Mouse (Mus musculus) heart, postnatal 0 days (tissue): ENCODE measurements at regions not wholly inside any gene's neighbourhood (a gene's known extent, or its start where the extent isn't known, plus 50 kb on each side); places are given as distances from the start of the nearest gene placed in this dataset.

Experiments
- ATAC-seq: fragments of 200-750 bp; cut with Nextera tagmentation; 2 replicates; pipeline ENCODE4 v1.8.0; 2017; ENCODE audit warnings: low read depth, moderate number of reproducible peaks, moderate library complexity; ENCODE audit not compliant: insufficient read depth
- DNase-seq: peaks from one replicate; pipeline ENCODE4 v3.0.0-alpha.2; 2016; ENCODE audit warnings: low spot score
- H3K27ac ChIP-seq: fragments of 300-500 bp; sonication (generic); 2 replicates; pipeline ENCODE4 v1.5.1; 2014; ENCODE audit warnings: low read depth, mild to moderate bottlenecking
- H3K27me3 ChIP-seq: fragments of 300-500 bp; sonication (generic); 2 replicates; pipeline ENCODE4 v1.6.1; 2014; ENCODE audit warnings: low read length, mixed read lengths; ENCODE audit not compliant: control insufficient read depth, insufficient read depth
- H3K36me3 ChIP-seq: fragments of 300-500 bp; sonication (generic); replicated peaks from 2 replicates; pipeline ENCODE4 v1.6.1; 2014; ENCODE audit warnings: low read length, mixed read lengths; ENCODE audit not compliant: control insufficient read depth, insufficient read depth
- H3K4me1 ChIP-seq: fragments of 300-500 bp; sonication (generic); 2 replicates; pipeline ENCODE4 v1.6.1; 2014; ENCODE audit warnings: antibody characterized with exemption; ENCODE audit not compliant: control insufficient read depth, insufficient read depth
- H3K4me2 ChIP-seq: fragments of 300-500 bp; sonication (generic); 2 replicates; pipeline ENCODE4 v1.6.1; 2014; ENCODE audit warnings: low read depth, mild to moderate bottlenecking, low read length, moderate library complexity
- H3K4me3 ChIP-seq: fragments of 300-500 bp; sonication (generic); 2 replicates; pipeline ENCODE4 v1.5.1; 2014; ENCODE audit warnings: low read depth, low read length
- H3K9ac ChIP-seq: fragments of 300-500 bp; sonication (generic); replicated peaks from 2 replicates; pipeline ENCODE4 v1.6.1; 2014; ENCODE audit warnings: low read depth, low read length, mixed read lengths
- H3K9me3 ChIP-seq: fragments of 300-500 bp; sonication (generic); replicated peaks from 2 replicates; pipeline ENCODE4 v1.6.1; 2016; ENCODE audit warnings: low read length; ENCODE audit not compliant: control insufficient read depth
- CTCF ChIP-seq: IDR thresholded peaks from 2 replicates; pipeline ENCODE4 v1.5.1; 2016; ENCODE audit warnings: antibody characterized with exemption, control low read depth, low read depth
- EP300 ChIP-seq: IDR thresholded peaks from 2 replicates; pipeline ENCODE4 v1.6.1; 2016; ENCODE audit warnings: antibody characterized with exemption, low read depth
- WGBS: fragments of 180-500 bp; shearing (Covaris S2); extraction: QIAGEN DNeasy Blood & Tissue Kit; methylation state at CpG from one replicate; pipeline ENCODE4 v1.1.7; 2014; 5-methylcytosine and 5-hydroxymethylcytosine counted together

DNA sequence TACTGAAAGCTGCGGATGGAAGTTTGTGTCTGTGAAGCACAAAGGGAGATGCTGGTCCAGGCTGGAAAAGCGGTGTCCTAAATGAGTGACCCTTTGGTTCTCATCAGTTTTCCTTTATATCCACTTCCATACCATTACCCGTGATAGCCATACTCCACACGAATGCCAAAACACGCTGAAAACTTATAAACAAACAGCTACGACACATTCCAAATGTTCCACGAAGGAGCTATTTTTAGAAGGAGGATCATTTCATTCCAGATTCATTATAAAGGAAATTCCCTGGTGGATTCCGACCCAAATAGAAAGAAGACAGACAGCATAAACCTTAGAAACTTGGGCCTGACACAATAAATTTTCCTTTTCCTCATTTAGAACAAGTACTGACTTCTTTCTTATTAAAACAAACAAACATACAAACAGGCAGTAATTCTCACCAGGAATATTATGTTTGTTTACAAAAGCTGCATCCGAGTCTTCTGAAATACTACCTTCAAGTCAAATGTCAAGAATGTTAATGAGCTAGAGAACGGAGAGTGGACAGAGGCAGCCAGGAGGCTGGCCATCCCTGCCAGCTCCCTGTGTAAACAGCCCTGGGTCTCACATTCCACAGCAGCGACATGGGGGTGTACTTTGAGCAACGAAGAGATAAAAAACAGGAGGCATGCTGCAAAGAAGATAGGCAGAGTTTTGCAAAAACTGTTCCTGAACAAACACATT, 96.4 kb upstream of the Cdc42ep3 start:
- no peaks in the 10 kb centered on the region for H3K36me3 ChIP-seq
- peak; percentile 51 for DNase-seq
- TF ChIP-seq EP300 = no peak
- TF ChIP-seq CTCF = no peak
- H3K9ac ChIP-seq = peak overlapping the region; percentile 30
- H3K27ac ChIP-seq = peak overlapping the region; percentile 75
- 13% methylated on average over 12 of the region's 12 CpGs for WGBS
- peaks cover 5% of the 10 kb centered on the region; the same call in 1 of the 2 replicates for H3K4me1 ChIP-seq
- peak overlapping the region; percentile 56 for H3K4me2 ChIP-seq
- ATAC-seq = peak; percentile 79
- peak overlapping the region; percentile 37 for H3K4me3 ChIP-seq
- no peaks in the 10 kb centered on the region for H3K9me3 ChIP-seq
- no peaks in the 10 kb centered on the region for H3K27me3 ChIP-seq

DNA sequence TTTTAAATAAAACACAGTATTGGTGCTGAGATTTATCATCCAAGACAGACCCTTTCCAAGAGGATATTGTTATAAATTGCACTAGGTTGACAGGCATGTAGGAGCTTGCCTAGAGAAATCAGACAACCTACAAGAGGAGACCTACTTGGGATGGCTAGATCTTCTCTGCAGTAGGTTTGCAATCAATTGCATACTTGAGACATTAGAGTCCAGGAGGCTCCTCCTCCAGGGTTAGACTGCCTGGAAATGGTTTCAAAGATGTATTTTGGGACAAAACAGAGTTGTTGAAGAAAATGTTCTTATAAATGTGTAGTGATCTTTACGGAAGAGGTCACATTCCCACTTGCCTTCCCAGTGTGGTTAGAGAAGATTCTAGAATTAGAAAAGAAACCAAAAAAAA, 98.9 kb upstream of the Cdc42ep3 start:
- no peak for ATAC-seq
- H3K36me3 ChIP-seq = no peaks in the 10 kb centered on the region

DNA sequence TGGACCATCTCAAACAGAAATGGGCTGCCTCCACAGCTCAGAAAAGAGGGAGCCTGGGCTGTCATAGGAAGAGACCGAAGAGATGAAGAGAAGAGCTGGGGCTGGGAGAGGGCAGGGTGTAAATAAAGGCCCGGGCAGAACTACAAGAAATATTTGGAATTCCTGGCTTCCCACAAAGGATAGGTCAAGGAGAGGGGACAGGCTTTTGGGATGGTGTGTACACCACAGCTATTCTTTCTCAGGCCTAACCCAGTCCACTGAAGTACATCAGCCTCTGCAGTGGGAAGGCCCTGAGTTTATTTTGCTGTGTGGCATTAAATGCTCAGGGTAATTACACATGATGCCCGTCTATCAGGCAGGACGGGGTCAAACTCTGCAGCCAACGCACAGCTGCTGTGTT, 99.6 kb upstream of the Cdc42ep3 start:
- Histone ChIP-seq H3K27me3 (no peaks in the 10 kb centered on the region), H3K9me3 (no peaks in the 10 kb centered on the region), H3K36me3 (no peaks in the 10 kb centered on the region), H3K27ac (no peak overlapping the region; the same call in 1 of the 2 replicates), H3K4me1 (peaks cover 5% of the 10 kb centered on the region; the same call in 1 of the 2 replicates), H3K4me2 (no peak overlapping the region), H3K4me3 (no peak overlapping the region), H3K9ac (no peak overlapping the region)
- no peak for TF ChIP-seq EP300
- TF ChIP-seq CTCF = no peak
- ATAC-seq = no peak
- peak; percentile 20 for DNase-seq
- WGBS = 45% methylated on average over 5 of the region's 5 CpGs

More for the DNA sequence above, 98.9 kb upstream of the Cdc42ep3 start:
- Histone ChIP-seq H3K9me3 (no peaks in the 10 kb centered on the region), H3K27me3 (no peaks in the 10 kb centered on the region), H3K4me3 (no peak overlapping the region), H3K9ac (no peak overlapping the region), H3K4me2 (no peak overlapping the region), H3K4me1 (peaks cover 5% of the 10 kb centered on the region; the same call in 1 of the 2 replicates), H3K27ac (no peak overlapping the region)
- 94% methylated on average over 1 of the region's 1 CpGs for WGBS
- no peak for TF ChIP-seq CTCF
- TF ChIP-seq EP300 = no peak
- no peak for DNase-seq

DNA sequence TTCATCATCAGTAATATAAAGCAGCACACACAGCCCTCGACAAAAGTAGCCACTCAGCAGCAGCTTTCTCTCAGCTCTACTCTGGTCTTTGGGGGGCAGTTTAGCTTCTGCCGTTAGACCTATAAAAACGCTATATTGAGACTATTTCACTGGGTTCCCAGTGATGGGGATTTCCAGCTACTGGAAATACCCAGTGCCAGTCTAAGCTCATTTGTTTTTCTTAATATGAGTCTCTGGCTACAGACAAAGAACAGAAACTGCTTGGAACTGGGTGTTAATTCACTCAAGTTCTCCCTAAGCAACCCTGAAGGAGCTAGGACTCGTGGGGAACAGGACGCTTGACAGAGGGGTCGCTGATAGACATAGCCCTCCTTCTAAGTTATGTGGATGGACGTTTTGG, 100.3 kb upstream of the Cdc42ep3 start:
- Histone ChIP-seq H3K4me1 (peaks cover 5% of the 10 kb centered on the region; the same call in 1 of the 2 replicates), H3K4me3 (no peak overlapping the region), H3K4me2 (no peak overlapping the region), H3K9ac (no peak overlapping the region), H3K27ac (no peak overlapping the region), H3K36me3 (no peaks in the 10 kb centered on the region), H3K9me3 (no peaks in the 10 kb centered on the region), H3K27me3 (no peaks in the 10 kb centered on the region)
- DNase-seq (no peak), ATAC-seq (no peak)
- TF ChIP-seq CTCF = no peak
- no peak for TF ChIP-seq EP300
- 70% methylated on average over 7 of the region's 7 CpGs for WGBS

DNA sequence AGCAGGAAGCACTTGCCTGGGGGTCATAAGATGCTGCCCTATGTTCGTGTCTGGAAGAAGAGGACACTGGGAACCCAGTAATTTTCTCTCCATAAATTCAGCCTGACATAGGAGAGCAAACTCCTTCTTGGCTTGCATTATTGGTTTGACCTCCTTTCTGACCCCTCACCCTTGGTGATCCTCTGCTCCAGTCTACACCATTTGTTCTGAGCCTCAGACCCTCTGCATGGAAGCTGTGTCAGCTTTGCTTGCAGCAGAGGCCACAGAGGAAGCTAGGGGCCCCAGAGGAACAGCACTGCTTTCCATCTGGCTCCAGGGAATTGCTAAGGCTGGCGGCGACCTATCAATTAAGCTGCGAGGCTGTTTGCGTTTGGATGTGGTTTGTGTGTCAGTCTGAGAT, 102.7 kb upstream of the Cdc42ep3 start:
- Histone ChIP-seq H3K9ac (no peak overlapping the region), H3K36me3 (no peaks in the 10 kb centered on the region), H3K9me3 (no peaks in the 10 kb centered on the region), H3K4me1 (no peaks in the 10 kb centered on the region), H3K27me3 (no peaks in the 10 kb centered on the region), H3K4me2 (no peak overlapping the region), H3K27ac (no peak overlapping the region), H3K4me3 (no peak overlapping the region)
- 59% methylated on average over 5 of the region's 5 CpGs for WGBS
- TF ChIP-seq CTCF = no peak
- TF ChIP-seq EP300 = no peak
- DNase-seq (no peak), ATAC-seq (no peak)

DNA sequence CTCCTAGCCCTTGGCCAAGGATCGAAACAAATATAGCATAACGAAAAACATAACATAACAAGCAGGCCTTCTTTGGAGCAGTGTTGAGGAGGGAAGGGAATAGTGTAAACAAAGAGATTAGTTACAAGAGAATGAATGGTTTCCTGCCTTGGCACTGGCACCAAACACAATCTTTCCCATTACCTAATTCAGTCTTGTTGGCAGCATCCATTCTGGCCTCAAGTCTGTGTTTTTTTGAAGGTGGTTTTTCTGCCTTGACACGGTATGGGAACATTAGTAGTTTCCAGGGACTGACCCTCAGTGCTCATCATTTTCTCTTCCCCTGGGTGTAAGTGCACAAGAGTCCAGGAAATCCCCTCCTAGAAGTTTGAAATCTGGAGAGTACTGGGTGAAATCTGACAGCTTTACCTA, 106.8 kb upstream of the Cdc42ep3 start:
- no peaks in the 10 kb centered on the region for H3K27me3 ChIP-seq
- H3K9me3 ChIP-seq = no peaks in the 10 kb centered on the region
- no peak overlapping the region for H3K9ac ChIP-seq
- no peak for TF ChIP-seq CTCF
- TF ChIP-seq EP300 = no peak
- no peak overlapping the region for H3K4me3 ChIP-seq
- H3K4me1 ChIP-seq = no peaks in the 10 kb centered on the region
- WGBS = 51% methylated on average over 3 of the region's 3 CpGs
- H3K27ac ChIP-seq = peak overlapping the region; percentile 30; the same call in 1 of the 2 replicates
- no peaks in the 10 kb centered on the region for H3K36me3 ChIP-seq
- H3K4me2 ChIP-seq = no peak overlapping the region
- ATAC-seq (no peak), DNase-seq (no peak)
